ENCODE assay signal across 8 mouse cellular contexts in the genomic region with DNA sequence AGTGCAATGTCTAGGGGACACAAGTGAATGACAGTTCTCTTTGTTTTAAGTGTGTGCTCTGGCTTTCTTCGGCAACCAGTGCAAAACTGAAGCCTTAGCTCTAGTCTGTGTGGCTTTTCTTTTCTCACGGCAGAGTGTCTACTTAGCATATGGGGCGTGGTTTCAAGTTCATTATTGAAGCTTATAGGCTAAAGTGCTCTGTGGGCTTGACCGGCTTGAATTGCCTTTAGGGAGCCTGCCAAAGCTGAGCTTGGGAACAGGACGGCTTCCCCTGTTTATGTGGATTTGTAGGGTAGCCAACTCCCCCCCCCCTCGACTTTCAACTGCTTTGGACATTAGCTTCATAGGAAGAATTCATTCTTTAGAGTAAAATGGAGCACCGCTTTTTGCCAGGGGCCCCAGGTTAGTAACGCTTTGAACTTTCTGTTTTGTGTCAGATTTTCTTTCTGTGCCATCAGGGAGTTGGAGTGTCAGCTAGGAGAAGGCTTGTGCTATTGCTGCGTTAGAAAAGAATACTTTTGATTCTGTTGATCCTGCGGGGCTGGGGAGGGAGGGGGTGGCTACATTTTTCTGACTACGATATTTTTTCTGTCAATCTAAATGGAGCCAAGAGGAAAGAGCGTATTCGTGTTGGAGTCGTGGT. TPM values are rescaled to one million over a fixed set of nuclear protein-coding genes. Genes with fewer than 3 reads are reported as not detected.
DNase-seq lines count a peak whose midpoint lies in the region; ATAC-seq and TF ChIP-seq lines count a peak whose summit lies in the region.

No protein-coding gene starts in this region.

- H3K4me2 ChIP-seq in lung, embryonic 15.5 days: peak overlapping the region; percentile 52

- no peak for TF ChIP-seq CTCF in layer of hippocampus, adult 2 months (conservative IDR thresholded peaks at IDR 0.05)

- H3K4me3 ChIP-seq in brown adipose tissue, adult 24 weeks (ENCODE audit: insufficient read depth, low read depth, low read length): peak overlapping the region; percentile 60
- H3K4me3 ChIP-seq in layer of hippocampus, adult 2 months: peak overlapping the region; percentile 54
- peak overlapping the region; percentile 39 for H3K4me3 ChIP-seq in lung, embryonic 15.5 days

- DNase-seq in MEL-GATA-1-ER (ENCODE audit: extremely low read depth, low read depth): peak; percentile 32
- peak; percentile 60 for DNase-seq in forelimb bud, embryonic 11.5 days (ENCODE audit: low read depth, low spot score)
- peak; percentile 80 for DNase-seq in heart, postnatal 4 days
- DNase-seq in layer of hippocampus, adult 2 months (ENCODE audit: low spot score in 2 of 2): peak; percentile 25 to 54
- peak; percentile 50 to 78 for DNase-seq in urinary bladder, postnatal 36 days (ENCODE audit: low spot score in 2 of 2)

- H3K9ac ChIP-seq in lung, embryonic 15.5 days: peak overlapping the region; percentile 33

- no peaks in the 10 kb centered on the region for H3K36me3 ChIP-seq in lung, embryonic 15.5 days

- H3K27ac ChIP-seq in brown adipose tissue, adult 24 weeks (replicated peaks; ENCODE audit: low read depth, low read length): no peak overlapping the region
- H3K27ac ChIP-seq in layer of hippocampus, adult 2 months: peak overlapping the region; percentile 61
- peak overlapping the region; percentile 74 for H3K27ac ChIP-seq in lung, embryonic 15.5 days

- no peaks in the 10 kb centered on the region for H3K4me1 ChIP-seq in brown adipose tissue, adult 24 weeks (ENCODE audit: control insufficient read depth, insufficient read depth, insufficient read length, low read length)
- H3K4me1 ChIP-seq in lung, embryonic 15.5 days: peaks cover 23% of the 10 kb centered on the region

- peak; percentile 97 for ATAC-seq in lung, embryonic 15.5 days (ENCODE audit: borderline replicate concordance, extremely low read depth, low FRiP score, low TSS enrichment)
- 0 out of 2 replicates have a peak, but pooled peaks have one; percentile 36 for ATAC-seq in neutrophil, adult 5-6 weeks (ENCODE audit: extremely low read depth, insufficient number of reproducible peaks, low FRiP score, poor library complexity, severe bottlenecking)

- H3K9me3 ChIP-seq in lung, embryonic 15.5 days: no peaks in the 10 kb centered on the region

- WGBS in lung, embryonic 15.5 days: 7% methylated on average over 14 of the region's 14 CpGs

- no peaks in the 10 kb centered on the region for H3K27me3 ChIP-seq in lung, embryonic 15.5 days

RNA-seq across cellular contexts. Expression of a gene that starts 45.6 kb away (rescaled TPM):
- polyA plus RNA-seq in brown adipose tissue, adult 24 weeks (2012; ENCODE audit: insufficient read depth, insufficient read length, missing spikeins): 2.0 and 3.0 TPM in 2 replicates
- total RNA-seq in heart, postnatal 4 days (2021): 10 to 100 TPM; 13.3 to 14.3 TPM
- 1 to 10 TPM; 6.9 to 9.0 TPM for total RNA-seq in layer of hippocampus, adult 2 months (2021)
- polyA plus RNA-seq in lung, embryonic 15.5 days (2015; fragmentation: Nextera tagmentation; extraction: Ambion mirVana): 6.4 and 9.0 TPM in 2 replicates
- 3.1 and 7.8 TPM in 2 replicates for total RNA-seq in neutrophil, adult 5-6 weeks (2017)
